ENCODE assay signal across 8 mouse cellular contexts in the genomic region with DNA sequence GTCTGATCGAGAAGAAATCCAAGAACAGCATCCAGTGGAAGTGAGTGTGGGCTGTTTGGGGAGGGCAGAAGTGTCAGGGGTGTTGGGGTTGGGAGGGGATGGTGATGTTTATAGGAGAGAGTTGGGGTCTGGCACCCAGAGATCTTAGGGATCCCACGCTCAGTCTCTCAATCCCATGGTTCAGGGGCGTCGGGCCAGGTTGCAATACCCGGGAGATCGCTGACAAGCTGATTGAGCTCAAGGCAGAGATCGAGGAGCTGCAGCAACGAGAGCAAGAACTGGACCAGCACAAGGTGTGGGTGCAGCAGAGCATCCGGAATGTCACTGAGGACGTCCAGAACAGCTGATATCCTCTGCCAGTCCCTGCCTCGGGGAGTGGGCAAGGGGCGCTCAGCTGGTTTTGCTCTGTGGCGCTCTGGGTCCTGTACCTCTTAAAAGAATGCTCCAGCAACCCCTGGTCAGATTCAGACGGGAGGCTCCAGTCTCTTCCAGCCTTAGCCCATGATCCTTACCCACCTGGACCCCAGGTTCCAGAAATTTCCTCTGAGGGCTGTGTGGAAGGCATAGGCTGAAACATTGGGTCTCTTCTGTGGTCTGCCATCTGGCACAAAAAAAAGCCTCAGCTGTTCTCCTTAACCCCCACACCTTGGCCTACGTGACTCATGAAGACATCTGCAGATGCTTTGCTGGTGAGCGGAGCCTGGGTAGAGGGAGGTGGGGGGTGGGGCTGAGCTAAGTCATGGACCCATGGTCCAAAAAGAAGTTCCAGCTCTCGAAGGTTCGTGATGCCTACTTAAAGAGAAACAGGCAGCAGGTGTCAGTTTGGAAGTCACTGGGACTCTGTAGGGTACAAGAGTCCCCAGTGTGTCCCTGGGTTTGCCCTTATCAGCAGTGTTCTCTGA. TPM values are rescaled to one million over a fixed set of nuclear protein-coding genes. Genes with fewer than 3 reads are reported as not detected.
DNase-seq lines count a peak whose midpoint lies in the region; ATAC-seq and TF ChIP-seq lines count a peak whose summit lies in the region.

No protein-coding gene starts in this region.

- peak overlapping the region; percentile 77 for H3K4me2 ChIP-seq in heart, embryonic 14.5 days (ENCODE audit: low read length)

- H3K9ac ChIP-seq in heart, embryonic 14.5 days (ENCODE audit: low read length), result peak overlapping the region; percentile 95
- H3K9ac ChIP-seq in MEL (ENCODE audit: control insufficient read depth, low read depth, low read length, poor library complexity, severe bottlenecking), result peak overlapping the region; percentile 97

- peaks cover 34% of the 10 kb centered on the region for H3K79me2 ChIP-seq in MEL (ENCODE audit: control insufficient read depth, insufficient read depth, low read length, poor library complexity)

- TF ChIP-seq EP300 in MEL (IDR thresholded peaks at IDR 0.05; ENCODE audit: low read depth in 1 of 2, low read length in 2 of 2), result no peak

- H3K9me3 ChIP-seq in heart, embryonic 14.5 days (ENCODE audit: control insufficient read depth, low read length), result no peaks in the 10 kb centered on the region
- no peaks in the 10 kb centered on the region for H3K9me3 ChIP-seq in MEL (replicated peaks; ENCODE audit: insufficient read depth, low read length)
- H3K9me3 ChIP-seq in hindbrain, embryonic 10.5 days, result no peaks in the 10 kb centered on the region
- no peaks in the 10 kb centered on the region for H3K9me3 ChIP-seq in midbrain, embryonic 10.5 days (replicated peaks)

- no peak for TF ChIP-seq POLR2A in MEL (IDR thresholded peaks at IDR 0.05; ENCODE audit: control insufficient read depth in 1 of 2, insufficient read depth in 1 of 2, low read depth in 1 of 2, low read length in 2 of 2, poor library complexity in 1 of 2)

- TF ChIP-seq CTCF in MEL (IDR thresholded peaks at IDR 0.05 in 2 of 3, conservative IDR thresholded peaks at IDR 0.05 in 1 of 3; ENCODE audit: control insufficient read depth in 1 of 3, insufficient read depth in 1 of 3, low read depth in 2 of 3, low read length in 3 of 3, poor library complexity in 1 of 3, severe bottlenecking in 1 of 3), result no peak

- H3K4me1 ChIP-seq in heart, embryonic 14.5 days (ENCODE audit: control insufficient read depth in 2 of 2, insufficient read depth in 2 of 2, low read length in 2 of 2), result peaks cover 11 to 20% of the 10 kb centered on the region in 2 experiments
- H3K4me1 ChIP-seq in MEL (ENCODE audit: control insufficient read depth in 1 of 2, insufficient read depth in 2 of 2, low read length in 2 of 2), result peaks cover 11 to 34% of the 10 kb centered on the region in 2 experiments
- H3K4me1 ChIP-seq in hindbrain, embryonic 10.5 days (replicated peaks), result peaks cover 27% of the 10 kb centered on the region
- H3K4me1 ChIP-seq in midbrain, embryonic 10.5 days, result peaks cover 23% of the 10 kb centered on the region

- intact Hi-C loops in left cerebral cortex, postnatal 25 days (cut with DNase I), result no loop called here

- H3K27me3 ChIP-seq in heart, embryonic 14.5 days (ENCODE audit: control insufficient read depth, insufficient read depth, low read length), result no peaks in the 10 kb centered on the region
- H3K27me3 ChIP-seq in MEL (ENCODE audit: control insufficient read depth in 1 of 2, insufficient read depth in 2 of 2, low read length in 2 of 2), result no peaks in the 10 kb centered on the region
- peaks cover 8% of the 10 kb centered on the region for H3K27me3 ChIP-seq in hindbrain, embryonic 10.5 days (ENCODE audit: insufficient read depth, poor library complexity, severe bottlenecking)
- peaks cover under 1% of the 10 kb centered on the region; the same call in 1 of the 2 replicates for H3K27me3 ChIP-seq in midbrain, embryonic 10.5 days (ENCODE audit: low read depth, poor library complexity, severe bottlenecking)

- no peak for DNase-seq in heart, adult 8-10 months (ENCODE audit: low spot score)
- DNase-seq in MEL (ENCODE audit: low read depth, low spot score), result peak; percentile 55
- no peak for DNase-seq in hindbrain, embryonic 10.5 days (ENCODE audit: low spot score)
- no peak for DNase-seq in midbrain, embryonic 10.5 days (ENCODE audit: low spot score)
- DNase-seq in urinary bladder, postnatal 25 days (ENCODE audit: low spot score), result no peak
- no peak for DNase-seq in embryo, embryonic 11 days
- no peak for DNase-seq in left cerebral cortex, postnatal 25 days (ENCODE audit: low spot score in 2 of 2)

- ATAC-seq in heart, embryonic 14.5 days (ENCODE audit: insufficient number of reproducible peaks, insufficient read depth, low FRiP score, low read depth), result no peak

- H3K4me3 ChIP-seq in heart, embryonic 14.5 days (ENCODE audit: control insufficient read depth in 1 of 2, insufficient read depth in 1 of 2, low read depth in 1 of 2, low read length in 2 of 2), result peak overlapping the region; percentile 81 to 98
- H3K4me3 ChIP-seq in MEL (ENCODE audit: control insufficient read depth in 1 of 2, insufficient read depth in 1 of 2, low read depth in 2 of 2, low read length in 2 of 2), result peak overlapping the region; percentile 86
- H3K4me3 ChIP-seq in hindbrain, embryonic 10.5 days, result peak overlapping the region; percentile 82
- peak overlapping the region; percentile 90 for H3K4me3 ChIP-seq in midbrain, embryonic 10.5 days

- no peak for TF ChIP-seq RAD21 in MEL (IDR thresholded peaks at IDR 0.05; ENCODE audit: low read depth, low read length)

- WGBS in heart, embryonic 14.5 days, result 49% methylated on average over 18 of the region's 18 CpGs
- WGBS in hindbrain, embryonic 10.5 days, result 66% methylated on average over 18 of the region's 18 CpGs
- WGBS in midbrain, embryonic 10.5 days, result 66% methylated on average over 18 of the region's 18 CpGs

- no peak overlapping the region for H3K27ac ChIP-seq in heart, embryonic 14.5 days (replicated peaks in 1 of 2; ENCODE audit: control insufficient read depth in 1 of 2, insufficient read depth in 1 of 2, low read depth in 2 of 2, low read length in 2 of 2)
- peak overlapping the region; percentile 70 for H3K27ac ChIP-seq in MEL (ENCODE audit: control insufficient read depth, low read depth, low read length)
- H3K27ac ChIP-seq in hindbrain, embryonic 10.5 days, result peak overlapping the region; percentile 90
- peak overlapping the region; percentile 84 for H3K27ac ChIP-seq in midbrain, embryonic 10.5 days (replicated peaks)

- H3K36me3 ChIP-seq in heart, embryonic 14.5 days (ENCODE audit: control insufficient read depth, insufficient read depth, low read length), result peaks cover 49% of the 10 kb centered on the region
- peaks cover 18 to 38% of the 10 kb centered on the region in 2 experiments for H3K36me3 ChIP-seq in MEL (ENCODE audit: control insufficient read depth in 1 of 2, insufficient read depth in 2 of 2, low read length in 2 of 2)
- peaks cover 52% of the 10 kb centered on the region for H3K36me3 ChIP-seq in hindbrain, embryonic 10.5 days
- H3K36me3 ChIP-seq in midbrain, embryonic 10.5 days, result peaks cover 51% of the 10 kb centered on the region

RNA-seq across cellular contexts. Expression of a gene that starts 1.1 kb away (rescaled TPM):
- 50.3 and 51.3 TPM in 2 replicates for polyA plus RNA-seq in heart, embryonic 14.5 days (2014; fragmentation: Nextera tagmentation; extraction: Ambion mirVana)
- total RNA-seq in heart, adult 8-10 months (2022), result 10 to 100 TPM; 18.7 to 21.9 (median 21.4) TPM
- 95.9 and 98.5 TPM in 2 replicates for total RNA-seq in MEL (2012; rRNA removed)
- 100 to 1,000 TPM in 1 of 2 experiments, 10 to 100 TPM in 1; 97.9 to 313 TPM for polyA plus RNA-seq in MEL (2012; ENCODE audit: insufficient read depth in 1 of 2, insufficient read length in 2 of 2, low read depth in 1 of 2, low replicate concordance in 2 of 2, missing spikeins in 1 of 2)
- polyA plus RNA-seq in hindbrain, embryonic 10.5 days (2016; fragmentation: Nextera tagmentation; extraction: Ambion mirVana), result 120 and 128 TPM in 2 replicates
- 117 and 124 TPM in 2 replicates for polyA plus RNA-seq in midbrain, embryonic 10.5 days (2016; fragmentation: Nextera tagmentation; extraction: Ambion mirVana)
- total RNA-seq in left cerebral cortex, postnatal 25 days (2021), result 10 to 100 TPM; 32.9 to 35.1 TPM

RNA-seq across cellular contexts. Expression of a gene that starts 2.7 kb away (rescaled TPM):
- 13.7 and 14.7 TPM in 2 replicates for polyA plus RNA-seq in heart, embryonic 14.5 days (2014; fragmentation: Nextera tagmentation; extraction: Ambion mirVana)
- 1 to 10 TPM; 3.6 to 6.2 (median 4.8) TPM for total RNA-seq in heart, adult 8-10 months (2022)
- 0.56 and 0.69 TPM in 2 replicates for total RNA-seq in MEL (2012; rRNA removed)
- 1 to 10 TPM in 1 of 2 experiments, not detected in 1; 2.0 TPM for polyA plus RNA-seq in MEL (2012; ENCODE audit: insufficient read depth in 1 of 2, insufficient read length in 2 of 2, low read depth in 1 of 2, low replicate concordance in 2 of 2, missing spikeins in 1 of 2)
- polyA plus RNA-seq in hindbrain, embryonic 10.5 days (2016; fragmentation: Nextera tagmentation; extraction: Ambion mirVana), result 12.4 and 15.2 TPM in 2 replicates
- 10.2 and 11.4 TPM in 2 replicates for polyA plus RNA-seq in midbrain, embryonic 10.5 days (2016; fragmentation: Nextera tagmentation; extraction: Ambion mirVana)
- total RNA-seq in left cerebral cortex, postnatal 25 days (2021), result 1 to 10 TPM; 1.4 to 1.8 TPM

RNA-seq across cellular contexts. Expression of a gene that starts 6.8 kb away (rescaled TPM):
- 3.4 TPM in 2 replicates for polyA plus RNA-seq in heart, embryonic 14.5 days (2014; fragmentation: Nextera tagmentation; extraction: Ambion mirVana)
- total RNA-seq in heart, adult 8-10 months (2022), result 1 to 10 TPM in 3 of 4 experiments, under 1 TPM in 1; 0.75 to 1.8 (median 1.3) TPM
- total RNA-seq in MEL (2012; rRNA removed), result 1.0 and 1.3 TPM in 2 replicates
- 1 to 10 TPM in 1 of 2 experiments, not detected in 1; 2.9 TPM for polyA plus RNA-seq in MEL (2012; ENCODE audit: insufficient read depth in 1 of 2, insufficient read length in 2 of 2, low read depth in 1 of 2, low replicate concordance in 2 of 2, missing spikeins in 1 of 2)
- 2.1 and 2.9 TPM in 2 replicates for polyA plus RNA-seq in hindbrain, embryonic 10.5 days (2016; fragmentation: Nextera tagmentation; extraction: Ambion mirVana)
- polyA plus RNA-seq in midbrain, embryonic 10.5 days (2016; fragmentation: Nextera tagmentation; extraction: Ambion mirVana), result 1.3 and 1.5 TPM in 2 replicates
- 1 to 10 TPM in 1 of 2 experiments, under 1 TPM in 1; 0.62 to 1.8 TPM for total RNA-seq in left cerebral cortex, postnatal 25 days (2021)

RNA-seq across cellular contexts. Expression of a gene that starts 8.9 kb away (rescaled TPM):
- polyA plus RNA-seq in heart, embryonic 14.5 days (2014; fragmentation: Nextera tagmentation; extraction: Ambion mirVana), result 4.0 and 7.2 TPM in 2 replicates
- 1 to 10 TPM; 1.1 to 1.6 (median 1.5) TPM for total RNA-seq in heart, adult 8-10 months (2022)
- total RNA-seq in MEL (2012; rRNA removed), result 5.6 and 8.2 TPM in 2 replicates
- polyA plus RNA-seq in MEL (2012; ENCODE audit: insufficient read depth in 1 of 2, insufficient read length in 2 of 2, low read depth in 1 of 2, low replicate concordance in 2 of 2, missing spikeins in 1 of 2), result 10 to 100 TPM in 1 of 2 experiments, not detected in 1; 13.0 TPM
- polyA plus RNA-seq in hindbrain, embryonic 10.5 days (2016; fragmentation: Nextera tagmentation; extraction: Ambion mirVana), result 26.5 and 43.8 TPM in 2 replicates
- 26.4 and 36.8 TPM in 2 replicates for polyA plus RNA-seq in midbrain, embryonic 10.5 days (2016; fragmentation: Nextera tagmentation; extraction: Ambion mirVana)
- total RNA-seq in left cerebral cortex, postnatal 25 days (2021), result 10 to 100 TPM; 25.4 to 29.1 TPM

RNA-seq across cellular contexts. Expression of a gene that starts 22.7 kb away (rescaled TPM):
- 2.9 and 3.4 TPM in 2 replicates for polyA plus RNA-seq in heart, embryonic 14.5 days (2014; fragmentation: Nextera tagmentation; extraction: Ambion mirVana)
- total RNA-seq in heart, adult 8-10 months (2022), result 10 to 100 TPM; 23.7 to 28.3 (median 27.1) TPM
- 0.69 and 0.89 TPM in 2 replicates for total RNA-seq in MEL (2012; rRNA removed)
- polyA plus RNA-seq in MEL (2012; ENCODE audit: insufficient read depth in 1 of 2, insufficient read length in 2 of 2, low read depth in 1 of 2, low replicate concordance in 2 of 2, missing spikeins in 1 of 2), result under 1 TPM in 1 of 2 experiments, not detected in 1; 0.63 TPM
- polyA plus RNA-seq in hindbrain, embryonic 10.5 days (2016; fragmentation: Nextera tagmentation; extraction: Ambion mirVana), result 1.2 and 2.1 TPM in 2 replicates
- 1.4 and 2.3 TPM in 2 replicates for polyA plus RNA-seq in midbrain, embryonic 10.5 days (2016; fragmentation: Nextera tagmentation; extraction: Ambion mirVana)
- 1 to 10 TPM; 7.7 TPM for total RNA-seq in left cerebral cortex, postnatal 25 days (2021)

Comparison
In these comparisons a context has a peak if more than half of its experiments do, and no peak if none do; other contexts are left out.
1. H3K27ac ChIP-seq: peak in MEL (single experiment), hindbrain, embryonic 10.5 days (single experiment) and midbrain, embryonic 10.5 days (single experiment); none in heart, embryonic 14.5 days (0 of 2).
2. Peak in every context shown above with its lines, with median percentiles within 50 percentile points of each other: H3K4me3 ChIP-seq.